Mouse (Mus musculus) cerebellum, adult 9-10 months (tissue): ENCODE measurements around the gene Gm49368.
"Not testable (repeated sequence)": the region's sequence is repeated elsewhere in the genome, so short reads cannot be mapped to it uniquely, and the experiment has no call there.

Experiments used
- DNase-seq: peaks from one replicate; pipeline ENCODE4 v3.0.0; 2022

The Gm49368 gene

GRCm38 (mm10) chr7:128133596-128133995 lies 71.1 kb downstream of the Gm49368 start:
- no peak for DNase-seq

- no peak for DNase-seq
Observed at GRCm38 (mm10) chr7:128136927-128137326, 74.4 kb downstream of the Gm49368 start.

GRCm38 (mm10) chr7:128139611-128140010 lies 77.1 kb downstream of the Gm49368 start:
- DNase-seq, result peak; percentile 27

- no peak for DNase-seq
Observed at GRCm38 (mm10) chr7:128150970-128151369, 88.5 kb downstream of the Gm49368 start.

DNA sequence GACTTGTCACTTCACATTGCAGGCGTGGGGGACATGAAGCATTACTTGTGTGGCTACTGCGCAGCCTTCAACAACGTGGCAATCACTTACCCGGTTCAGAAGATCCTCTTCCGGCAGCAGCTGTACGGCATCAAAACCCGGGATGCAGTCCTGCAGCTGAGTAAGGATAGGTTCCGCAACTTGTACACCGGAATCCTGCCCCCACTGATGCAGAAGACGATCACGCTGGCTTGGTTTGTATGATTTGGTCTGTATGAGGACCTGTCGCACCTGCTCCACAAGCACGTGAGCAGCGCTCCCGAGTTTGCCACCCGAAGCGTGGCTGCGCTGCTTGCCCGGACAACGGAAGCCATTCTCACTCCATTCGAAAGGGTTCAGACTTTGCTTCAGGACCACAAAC lies 91.6 kb downstream of the Gm49368 start, which contains the start of gene Itgad:
Gene Itgad, plus strand, starts transcription at position 301 of the 400 bp plus-strand sequence.
- DNase-seq, result no peak

DNA sequence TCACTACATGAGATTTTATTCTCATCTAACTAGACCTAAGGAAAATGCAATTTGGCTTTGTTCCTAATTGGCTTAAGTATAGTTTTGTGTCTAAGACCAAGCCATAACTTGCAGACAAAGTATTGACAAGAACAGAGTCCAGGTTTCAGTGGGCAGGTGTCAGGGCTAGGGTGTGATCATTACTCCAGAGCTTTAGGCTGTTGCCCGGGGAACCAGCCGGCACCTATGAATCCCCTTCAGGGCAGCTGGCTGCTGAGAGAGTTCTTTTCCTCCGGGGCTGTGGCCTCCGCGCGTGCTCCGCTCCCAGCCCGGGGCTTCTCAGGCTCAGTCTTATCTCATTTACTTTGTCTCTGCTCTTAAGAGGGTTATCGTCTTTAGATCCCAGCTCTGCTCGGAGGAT lies 92.4 kb downstream of the Gm49368 start:
- DNase-seq, result no peak

DNA sequence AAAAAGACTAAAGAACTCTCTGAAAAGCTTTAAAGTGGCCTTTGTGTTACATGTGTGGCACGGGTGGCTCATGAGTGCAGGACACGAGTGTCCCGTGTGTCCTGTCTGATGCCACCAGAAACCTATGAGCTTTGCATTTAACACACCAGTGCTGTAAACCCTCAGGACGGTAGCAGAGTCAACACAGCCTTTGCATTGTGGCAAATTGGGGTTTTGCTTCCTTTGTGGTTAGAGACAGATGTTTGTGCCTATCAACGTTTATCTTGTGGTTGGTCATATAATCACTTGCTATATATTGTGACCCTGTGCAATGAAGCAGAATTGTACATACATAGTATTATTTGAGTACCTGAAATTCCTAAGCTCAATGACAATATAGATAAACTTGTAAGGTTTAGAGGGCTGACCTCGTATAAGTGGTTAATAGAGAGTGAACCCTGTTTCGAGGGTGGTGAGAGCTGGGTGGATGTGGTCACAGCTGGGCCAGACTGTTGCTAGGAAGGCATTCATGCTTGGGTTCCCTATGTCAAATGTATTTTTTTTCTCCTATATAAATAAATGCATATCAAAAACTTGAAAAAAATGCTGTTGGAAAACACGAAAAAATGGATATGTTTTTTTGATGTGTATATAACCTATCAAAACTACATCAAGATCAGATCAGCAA lies 96.3 kb downstream of the Gm49368 start:
- DNase-seq, result not testable (repeated sequence)

DNA sequence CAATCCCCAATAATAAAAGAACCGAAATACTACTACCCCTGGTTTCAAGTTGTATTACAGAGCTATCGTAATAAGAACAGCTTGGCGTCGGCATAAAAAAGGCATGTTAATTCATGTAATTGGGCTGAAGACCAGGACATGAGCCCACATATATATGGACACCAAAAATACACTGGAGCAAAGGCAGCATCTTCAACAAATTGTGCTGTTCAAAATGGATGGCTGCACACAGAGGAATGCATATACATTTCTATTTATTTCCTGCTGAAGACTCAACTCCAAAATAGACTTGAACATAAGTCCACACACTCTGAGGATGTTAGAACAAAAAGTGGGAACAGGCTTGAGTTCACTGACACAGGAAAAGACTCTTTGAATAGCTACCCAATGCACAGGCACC lies 101.5 kb downstream of the Gm49368 start:
- DNase-seq, result no peak

DNA sequence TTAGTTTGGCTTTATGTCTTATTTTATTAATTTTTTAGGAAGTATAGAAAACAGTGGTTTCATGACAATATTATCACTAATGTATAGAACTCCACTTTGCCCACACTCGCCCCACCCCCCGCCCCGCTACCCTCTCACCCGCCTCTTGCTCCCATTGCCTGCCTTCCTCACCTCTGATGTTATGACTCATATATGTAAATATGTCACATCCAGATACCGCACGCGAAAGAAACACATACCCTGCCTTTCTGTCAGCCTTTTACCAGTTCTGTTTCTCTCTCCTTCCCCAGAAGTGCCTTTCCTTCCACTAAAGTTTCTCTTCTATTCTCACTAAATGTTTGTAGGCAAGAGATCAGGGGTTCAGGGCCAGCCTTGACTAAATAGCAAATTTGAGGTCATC lies 103.9 kb downstream of the Gm49368 start:
- no peak for DNase-seq

DNA sequence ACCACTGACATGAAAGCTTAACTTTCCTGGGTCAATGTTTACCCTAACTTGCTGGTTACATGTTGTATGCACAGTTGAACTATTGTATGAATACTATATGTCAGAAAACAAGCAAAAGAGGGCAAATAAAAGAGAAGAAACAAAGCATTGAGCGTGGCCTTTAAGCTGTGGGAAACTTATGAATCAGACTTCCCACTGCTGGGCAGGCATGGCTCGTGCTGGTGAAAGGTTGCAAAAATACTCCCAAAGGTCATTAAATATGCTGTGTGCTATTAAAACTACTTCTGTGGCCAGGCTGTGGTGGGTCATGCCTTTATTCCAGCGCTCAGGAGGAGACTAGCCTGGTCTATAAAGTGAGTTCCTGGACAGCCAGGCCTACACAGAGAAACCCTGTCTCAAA lies 107.5 kb downstream of the Gm49368 start:
- no peak for DNase-seq
